Mouse (Mus musculus) spleen, postnatal 4 days (tissue): ENCODE measurements at regions not wholly inside any gene's neighbourhood (a gene's known extent, or its start where the extent isn't known, plus 50 kb on each side); places are given as distances from the start of the nearest gene placed in this dataset.

ENCODE experiments used
- DNase-seq, 2 experiments: peaks; one replicate each; pipeline ENCODE4 v3.0.0; 2022; ENCODE audit warnings: low spot score in 2 of 2

DNA sequence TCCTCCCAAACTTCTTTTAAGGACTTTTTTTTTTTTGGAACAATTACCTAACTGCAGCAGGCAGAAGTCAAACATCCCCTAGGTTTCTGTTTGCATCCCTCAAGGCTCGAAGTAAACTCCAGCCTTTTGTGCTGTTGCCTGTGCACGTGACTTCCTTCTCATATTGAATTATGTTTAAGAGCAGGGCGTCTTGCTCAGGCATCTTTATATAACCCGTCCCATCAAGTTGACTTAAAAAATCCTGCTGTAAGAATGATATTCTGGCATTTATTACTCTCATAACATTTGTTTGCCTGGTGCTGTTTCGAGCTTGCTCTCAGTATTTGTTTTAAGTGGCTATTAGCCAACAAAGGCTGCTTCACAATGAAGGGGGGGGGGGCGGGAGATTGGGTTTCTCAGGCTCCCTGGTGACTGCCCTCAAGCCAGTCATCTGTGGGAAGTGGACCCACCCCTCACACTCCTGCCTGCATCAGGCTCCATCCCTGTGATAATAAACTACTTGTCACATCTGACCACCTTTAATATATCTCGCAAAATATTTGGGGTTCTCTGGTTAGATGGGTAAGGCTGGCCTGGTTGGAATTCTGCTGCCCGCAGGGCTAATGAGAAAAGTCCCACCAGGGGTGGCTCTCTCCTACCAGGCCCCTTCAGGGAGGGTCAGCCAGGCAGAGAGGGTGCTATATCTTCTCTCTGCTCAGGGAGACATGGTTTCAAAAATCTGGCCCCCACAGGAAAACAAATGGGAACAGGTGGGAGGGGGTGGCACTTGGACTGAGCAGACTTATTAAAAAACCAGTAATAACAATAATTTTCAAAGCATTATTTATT, 277.1 kb upstream of the Atp5g3 start:
- DNase-seq, result no peak

GRCm38 (mm10) chr2:74178106-74178505, 267.0 kb upstream of the Atp5g3 start:
- no peak for DNase-seq

GRCm38 (mm10) chr2:74168776-74169570, 257.8 kb upstream of the Atp5g3 start:
- no peak for DNase-seq

- DNase-seq, result no peak
Observed at GRCm38 (mm10) chr2:74168307-74168706, 257.2 kb upstream of the Atp5g3 start.

- no peak for DNase-seq
Observed at GRCm38 (mm10) chr2:74154062-74154461, 242.9 kb upstream of the Atp5g3 start.

GRCm38 (mm10) chr2:74153247-74153850, 242.2 kb upstream of the Atp5g3 start:
- no peak for DNase-seq

- DNase-seq, result no peak
Observed at GRCm38 (mm10) chr2:74152534-74153246, 241.6 kb upstream of the Atp5g3 start.

DNA sequence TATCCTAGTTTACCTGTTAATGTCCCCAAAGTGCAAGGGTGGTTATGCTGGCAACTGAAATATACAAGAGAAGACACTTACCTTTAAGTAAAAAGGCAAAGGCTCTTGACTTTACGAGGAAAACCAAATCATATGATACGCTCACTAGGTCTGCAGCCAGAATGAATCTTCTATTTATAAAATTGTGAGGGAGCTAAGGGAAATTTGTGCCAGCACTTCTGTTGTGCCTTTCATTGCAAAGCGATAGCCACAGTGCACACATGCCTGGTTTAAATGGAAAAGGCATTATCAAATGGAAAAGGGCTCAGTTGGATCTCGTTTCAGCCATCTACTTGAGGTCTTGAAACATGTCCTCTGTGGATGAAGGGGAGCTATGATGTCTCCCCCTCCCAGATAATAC, 236.1 kb upstream of the Atp5g3 start:
- no peak for DNase-seq

GRCm38 (mm10) chr2:74136624-74137003, 225.5 kb upstream of the Atp5g3 start:
- DNase-seq, result no peak

DNA sequence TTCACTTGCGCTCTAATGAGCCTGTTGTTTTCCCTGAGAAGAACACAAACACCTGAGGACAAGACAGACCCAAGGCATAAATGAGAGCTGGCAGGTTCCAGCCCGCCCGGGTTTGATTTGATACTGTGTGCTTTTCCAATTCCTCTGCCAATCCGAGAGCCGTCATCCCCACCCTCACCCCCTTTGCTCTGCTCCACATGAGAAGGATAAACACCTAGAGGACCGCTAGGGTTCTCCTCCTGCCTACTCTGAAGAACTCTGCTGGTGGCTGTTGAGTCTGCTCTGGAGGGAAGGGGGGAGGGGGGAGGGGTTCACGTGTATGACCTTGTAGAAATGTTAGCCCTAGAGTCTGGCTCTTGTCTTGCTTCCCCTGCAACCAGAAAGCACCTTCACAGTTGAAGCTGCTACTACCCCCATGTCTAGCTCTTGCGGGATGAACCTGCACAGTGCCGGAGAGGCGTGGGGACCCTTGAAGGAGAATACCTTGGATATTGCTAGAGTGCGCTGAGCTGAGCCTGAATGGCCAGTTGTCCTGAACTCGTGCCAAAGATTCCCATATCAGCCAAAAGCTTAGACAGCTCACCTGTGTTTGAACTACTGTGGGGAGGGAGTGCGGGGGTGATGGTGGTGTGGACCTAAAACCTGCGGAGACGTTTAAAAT, 225.0 kb upstream of the Atp5g3 start:
- DNase-seq, result no peak

DNA sequence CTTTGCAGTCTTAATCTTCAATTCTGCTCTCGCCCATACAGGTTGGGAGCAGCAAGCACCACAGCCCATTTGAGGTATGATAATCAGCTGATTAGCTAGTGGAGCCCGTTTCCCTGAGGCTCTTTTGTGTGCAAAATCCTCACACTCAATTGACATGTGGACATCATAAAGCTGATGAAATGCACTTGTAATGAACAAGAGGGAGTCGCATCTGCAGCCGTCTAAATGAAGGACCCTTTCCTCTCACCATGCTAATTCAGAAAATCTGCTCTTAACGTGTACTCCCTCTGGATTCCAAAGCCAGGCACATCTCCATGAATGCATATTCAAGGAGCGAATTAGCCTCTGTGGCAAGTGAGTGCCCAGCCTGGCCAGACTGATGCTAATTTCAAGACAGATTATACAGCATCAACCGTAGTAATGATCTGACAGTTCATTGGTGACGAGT, 219.0 kb upstream of the Atp5g3 start:
- no peak for DNase-seq

DNA sequence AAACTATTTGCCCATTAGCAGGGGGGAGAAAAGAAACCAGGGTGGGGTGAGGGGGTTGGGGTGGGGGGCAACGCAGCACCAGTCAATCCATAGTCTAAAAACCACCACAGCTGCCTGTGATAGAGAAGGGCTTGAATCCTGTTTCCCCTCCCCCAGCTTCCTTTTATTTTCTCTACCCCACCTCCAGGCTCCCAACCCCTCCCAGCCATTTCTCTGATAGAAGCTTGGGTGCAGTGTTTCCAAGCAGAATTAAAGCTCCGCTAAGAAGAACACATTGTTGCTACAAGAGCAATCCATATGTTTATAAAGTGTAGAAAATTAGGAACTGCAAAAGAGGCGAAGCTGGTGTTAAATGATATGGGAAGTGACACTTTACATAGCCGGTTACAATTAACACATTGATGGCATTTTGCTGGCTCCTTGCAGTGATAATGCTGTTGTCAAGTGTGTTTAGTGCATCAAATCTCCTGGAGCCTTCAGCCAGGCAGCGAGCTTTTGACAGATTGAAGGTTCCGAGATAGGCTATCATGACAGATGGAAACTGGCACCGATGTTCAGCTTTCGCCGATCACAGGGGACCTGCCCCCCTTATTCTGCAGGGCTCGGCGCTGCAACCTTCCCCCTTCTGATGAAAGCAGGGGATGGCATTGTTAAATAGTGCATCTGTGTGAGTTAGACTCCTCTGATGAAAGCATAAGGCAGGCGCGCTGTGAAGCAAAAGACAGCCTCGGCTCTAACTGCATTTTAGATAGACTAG, 217.8 kb upstream of the Atp5g3 start:
- no peak for DNase-seq

- DNase-seq, result no peak
Observed at GRCm38 (mm10) chr2:74127136-74127535, 216.0 kb upstream of the Atp5g3 start.

DNA sequence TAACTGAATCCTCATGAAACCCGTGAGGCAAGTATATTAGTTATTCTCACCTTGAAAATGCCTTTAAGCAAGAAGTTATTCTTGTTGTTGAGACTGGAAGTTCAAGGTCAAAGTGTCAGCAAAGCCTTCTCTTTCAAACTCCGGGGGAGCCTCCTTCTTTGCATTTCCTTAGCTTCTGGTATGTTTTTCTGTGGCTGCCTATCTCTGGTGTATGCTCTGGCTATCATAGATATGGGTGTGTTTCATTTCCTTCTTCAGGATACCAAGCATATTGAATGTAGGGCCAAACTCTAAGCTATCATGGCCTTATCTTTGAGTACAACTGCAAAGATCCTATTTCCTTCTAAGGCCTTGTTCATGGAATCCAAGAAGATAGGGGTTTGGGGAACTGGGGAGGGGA, 213.1 kb upstream of the Atp5g3 start:
- DNase-seq, result no peak

- no peak for DNase-seq
Observed at GRCm38 (mm10) chr2:74123360-74124074, 212.4 kb upstream of the Atp5g3 start.

DNA sequence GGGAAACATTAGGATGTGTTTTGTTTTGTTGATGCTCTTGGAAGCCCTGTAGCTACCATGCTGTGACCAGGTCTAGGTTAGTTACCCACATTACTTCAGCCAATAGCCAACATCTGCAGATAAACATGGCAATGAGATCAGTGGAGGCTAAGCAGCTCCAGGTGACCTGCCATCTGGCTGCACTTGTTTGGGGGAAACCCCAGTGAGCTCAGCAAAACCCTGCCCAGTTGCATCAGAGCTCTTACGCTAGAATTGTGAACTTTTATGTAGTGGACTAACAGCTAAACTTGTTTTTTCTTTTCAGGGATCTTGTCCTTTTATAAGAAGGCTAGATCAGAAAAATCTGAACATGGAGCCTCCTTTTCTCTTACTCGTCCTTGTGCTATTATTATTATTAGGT, 211.8 kb upstream of the Atp5g3 start:
- DNase-seq, result no peak

- DNase-seq, result no peak
Observed at GRCm38 (mm10) chr2:74120051-74120450, 208.9 kb upstream of the Atp5g3 start.

DNA sequence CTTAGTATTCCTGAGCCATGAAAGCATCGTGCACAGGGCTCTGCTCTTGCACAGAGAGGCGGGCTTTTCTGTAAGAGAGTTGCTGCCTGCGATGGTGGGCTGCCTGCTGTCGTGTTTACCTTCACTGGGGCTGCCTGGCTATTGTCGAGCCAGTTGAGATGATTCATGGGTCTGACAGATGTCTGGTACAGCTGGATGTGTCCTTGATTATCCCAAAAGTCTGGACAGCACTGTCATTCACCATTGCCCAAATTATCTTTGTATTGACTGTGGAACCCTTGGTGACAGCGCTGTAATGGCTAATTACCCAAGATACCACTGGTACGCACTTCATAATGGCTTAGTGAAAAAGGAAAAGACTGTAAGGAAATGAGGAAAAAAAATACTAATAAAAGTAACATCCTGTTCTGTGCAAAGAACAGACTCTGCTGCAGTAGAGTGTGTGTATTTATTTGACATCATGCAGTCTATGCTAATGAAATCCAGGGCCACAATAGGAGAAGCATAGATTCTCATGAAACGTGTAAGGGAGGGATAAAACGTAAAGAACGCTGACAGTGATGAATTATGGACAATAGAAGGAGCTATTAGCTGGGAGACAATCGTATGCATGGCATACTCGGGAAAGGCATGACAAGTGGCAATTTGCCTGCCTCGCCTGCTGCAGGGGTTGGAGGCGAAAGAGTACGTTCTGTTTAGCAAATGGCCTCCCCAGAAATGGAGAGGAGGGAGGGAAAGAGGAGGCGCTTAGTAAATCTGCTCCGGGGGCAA, 208.2 kb upstream of the Atp5g3 start:
- DNase-seq, result no peak

- no peak for DNase-seq
Observed at GRCm38 (mm10) chr2:74106472-74106871, 195.3 kb upstream of the Atp5g3 start.
